Mouse (Mus musculus): Measurements from ENCODE around the gene Unc79.

- TF ChIP-seq CTCF (IDR thresholded peaks at IDR 0.05; ENCODE audit: low read depth, low read length), result no peak
- no peak for TF ChIP-seq POLR2A (IDR thresholded peaks at IDR 0.05; ENCODE audit: extremely low read depth, insufficient read depth, low read length)
Observed at GRCm38 (mm10) chr12:103041401-103041800, 92.7 kb downstream of the Unc79 start.
